Mouse (Mus musculus): Measurements from ENCODE around the gene Ebp. TPM values are rescaled to one million over a fixed set of nuclear protein-coding genes. Genes with fewer than 3 reads are reported as not detected.
A peak's percentile ranks its signal among the peaks of the same experiment; 100 is the strongest.

The Ebp gene
- total RNA-seq, 2 experiments from 2014 or later = 19.9 to 25.5 TPM

DNA sequence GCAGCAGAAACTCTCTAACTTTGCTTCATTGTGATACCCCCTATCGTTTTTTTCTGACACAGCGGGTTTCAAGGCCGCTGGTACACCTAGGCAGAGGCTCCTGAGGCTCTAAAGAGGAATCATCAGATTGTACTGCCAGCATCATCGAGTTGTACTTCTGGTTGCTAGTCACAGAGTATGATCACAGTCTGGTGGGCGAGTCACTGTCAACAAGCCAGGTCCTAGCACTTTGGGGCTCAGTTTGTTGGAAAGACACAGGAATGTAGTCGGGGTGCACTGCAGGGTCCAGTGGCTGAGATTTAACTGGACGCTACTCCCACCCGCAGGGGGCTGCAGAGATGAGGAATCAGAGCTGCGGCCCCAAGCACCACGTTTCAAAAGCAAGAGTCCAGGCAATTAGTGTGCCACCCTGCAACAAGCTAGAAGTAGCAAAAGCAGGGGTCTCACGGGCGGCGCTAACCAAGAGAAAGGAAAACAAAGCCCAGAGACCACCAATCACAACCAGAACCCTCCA, 1.1 kb downstream of the Ebp start:
- no peak for DNase-seq

DNA sequence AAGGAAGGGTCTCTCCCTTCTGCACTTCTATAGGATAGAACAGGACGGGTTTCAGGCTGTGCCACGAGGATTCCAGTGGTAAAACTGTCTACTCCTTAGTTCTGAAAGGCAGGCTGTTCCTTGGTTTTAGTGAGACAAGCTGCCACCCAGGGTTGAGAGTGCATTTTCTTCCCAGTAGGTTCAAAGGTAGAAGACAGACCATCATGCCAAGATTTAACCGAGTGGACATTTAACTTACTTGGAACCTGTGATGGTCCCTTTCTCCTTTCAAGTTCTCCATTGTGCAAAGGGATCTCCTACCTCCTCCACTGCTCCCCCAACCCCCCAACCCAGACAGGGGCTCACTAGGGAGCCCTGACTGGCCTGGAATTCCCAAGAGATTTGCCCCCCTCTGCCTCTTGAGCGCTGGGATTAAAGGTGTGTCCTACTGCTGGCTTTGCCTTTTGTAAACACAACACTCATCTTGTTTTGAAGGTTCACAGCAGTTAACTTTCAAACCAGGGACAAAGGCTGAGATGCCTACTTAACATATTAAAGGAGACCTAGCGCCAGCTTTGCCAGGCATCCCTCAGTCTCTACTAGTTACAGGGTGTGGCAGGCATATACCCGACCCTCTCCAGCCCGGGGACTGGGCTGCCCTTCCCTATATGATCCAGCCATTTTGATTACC, 10.3 kb downstream of the Ebp start:
- intact Hi-C loops (cut with DNase I) = no loop called here
- no peak for DNase-seq

More for the DNA sequence above, 1.1 kb downstream of the Ebp start:
- intact Hi-C loops (cut with DNase I) = no loop called here

DNA sequence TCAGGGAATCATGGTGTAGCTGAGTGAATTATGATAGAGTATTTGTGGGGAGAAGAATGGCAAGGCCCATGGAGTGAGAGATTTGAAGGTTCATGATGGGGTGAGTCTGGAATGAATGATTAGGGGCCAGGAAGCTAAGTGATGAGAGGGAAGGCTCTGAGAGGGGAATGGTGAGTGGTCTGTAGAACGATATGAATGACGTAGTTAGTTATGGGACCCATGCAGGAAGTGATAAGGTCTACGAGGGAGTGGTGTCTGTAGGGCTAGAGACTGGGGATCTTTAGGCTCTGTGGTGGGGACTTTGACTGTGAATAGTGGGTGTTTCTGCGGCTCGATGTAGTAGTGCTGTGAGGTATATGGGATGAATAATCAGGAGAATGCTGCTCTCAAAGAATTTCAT, 13.7 kb downstream of the Ebp start:
- DNase-seq = no peak
- intact Hi-C loops (cut with DNase I) = no loop called here

DNA sequence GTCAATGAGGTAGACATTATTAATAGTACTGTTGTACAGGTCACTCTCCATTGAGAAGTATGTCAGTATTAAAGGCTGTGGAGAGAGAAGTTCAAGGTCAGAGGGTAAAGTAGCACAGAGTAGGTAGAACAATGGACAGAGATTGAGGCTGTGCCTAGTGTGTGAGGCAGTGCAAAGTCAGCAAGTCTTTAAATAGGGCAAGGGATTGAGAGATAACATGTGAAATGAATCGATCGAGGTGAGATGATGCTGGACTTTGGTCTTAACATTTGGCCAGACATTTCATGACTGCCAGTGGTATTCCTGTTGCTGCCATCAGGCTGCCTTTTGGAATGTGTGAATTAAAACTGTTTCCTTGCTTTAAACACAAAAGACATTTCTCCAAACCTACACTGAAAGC, 14.4 kb downstream of the Ebp start:
- DNase-seq = no peak
- intact Hi-C loops (cut with DNase I) = no loop called here

DNA sequence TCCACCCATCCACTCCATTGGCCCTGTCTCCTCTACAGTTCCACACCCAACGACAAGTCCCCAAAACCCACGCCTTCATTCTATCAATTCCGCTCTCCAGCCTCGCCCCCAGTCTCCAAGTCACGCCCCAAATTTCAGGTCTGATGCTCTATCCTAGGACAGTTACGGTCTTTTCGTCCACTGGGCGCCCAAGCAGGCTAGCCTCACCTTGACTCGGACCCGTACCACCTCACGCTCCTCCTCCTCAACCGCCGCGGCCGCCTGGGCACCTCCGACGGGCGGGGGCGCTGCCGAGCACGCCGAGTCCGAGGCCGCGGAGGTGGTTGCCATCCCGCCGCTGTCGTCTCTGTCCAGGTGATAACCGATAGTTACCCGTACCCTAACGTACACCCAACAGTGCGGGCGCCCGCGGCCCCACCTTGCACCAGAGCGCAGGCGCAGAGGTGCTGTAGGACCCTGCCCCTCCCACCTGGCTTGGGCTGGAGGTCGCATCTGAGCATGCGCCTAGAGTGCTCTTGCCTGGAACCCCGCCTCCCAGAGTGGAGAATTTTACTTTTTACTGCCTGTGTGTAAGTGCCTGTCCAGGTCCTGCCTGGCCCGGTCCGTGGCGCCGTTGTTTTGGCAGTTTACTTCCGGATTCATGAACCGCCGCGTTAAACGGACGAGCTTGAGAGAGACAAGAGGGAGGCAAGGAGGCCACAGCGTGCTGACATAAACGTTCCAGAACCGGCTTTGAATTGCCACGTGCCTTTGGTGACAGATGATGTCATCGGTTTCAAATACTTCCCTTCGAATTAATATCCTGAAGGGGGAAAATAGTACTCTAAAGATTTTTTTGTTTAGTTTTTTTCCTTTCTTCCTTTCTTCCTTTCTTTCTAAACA, 17.6 kb downstream of the Ebp start, which contains the start of gene Tbc1d25:
Gene Tbc1d25, minus strand, starts transcription at position 678 of the 882 bp plus-strand sequence.
- DNase-seq = peak; percentile 87
- intact Hi-C loops (cut with DNase I) = no loop called here

DNA sequence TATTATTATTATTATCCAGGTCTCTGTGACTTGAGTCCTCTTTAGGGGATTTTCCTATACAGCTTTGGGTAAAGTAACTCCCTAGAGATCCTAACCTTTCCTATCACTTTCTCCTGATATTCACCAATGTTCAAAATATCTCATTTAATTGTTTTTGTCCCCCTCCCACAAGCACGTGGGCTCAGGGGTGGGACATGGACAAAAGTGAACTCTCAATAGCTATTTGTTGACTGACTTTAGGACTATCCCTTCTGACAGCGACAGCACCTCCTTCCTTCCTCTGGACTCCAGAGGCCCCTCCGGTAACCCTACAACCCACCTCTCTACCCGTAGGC, 18.2 kb downstream of the Ebp start:
- no peak for DNase-seq
- intact Hi-C loops (cut with DNase I) = no loop called here

DNA sequence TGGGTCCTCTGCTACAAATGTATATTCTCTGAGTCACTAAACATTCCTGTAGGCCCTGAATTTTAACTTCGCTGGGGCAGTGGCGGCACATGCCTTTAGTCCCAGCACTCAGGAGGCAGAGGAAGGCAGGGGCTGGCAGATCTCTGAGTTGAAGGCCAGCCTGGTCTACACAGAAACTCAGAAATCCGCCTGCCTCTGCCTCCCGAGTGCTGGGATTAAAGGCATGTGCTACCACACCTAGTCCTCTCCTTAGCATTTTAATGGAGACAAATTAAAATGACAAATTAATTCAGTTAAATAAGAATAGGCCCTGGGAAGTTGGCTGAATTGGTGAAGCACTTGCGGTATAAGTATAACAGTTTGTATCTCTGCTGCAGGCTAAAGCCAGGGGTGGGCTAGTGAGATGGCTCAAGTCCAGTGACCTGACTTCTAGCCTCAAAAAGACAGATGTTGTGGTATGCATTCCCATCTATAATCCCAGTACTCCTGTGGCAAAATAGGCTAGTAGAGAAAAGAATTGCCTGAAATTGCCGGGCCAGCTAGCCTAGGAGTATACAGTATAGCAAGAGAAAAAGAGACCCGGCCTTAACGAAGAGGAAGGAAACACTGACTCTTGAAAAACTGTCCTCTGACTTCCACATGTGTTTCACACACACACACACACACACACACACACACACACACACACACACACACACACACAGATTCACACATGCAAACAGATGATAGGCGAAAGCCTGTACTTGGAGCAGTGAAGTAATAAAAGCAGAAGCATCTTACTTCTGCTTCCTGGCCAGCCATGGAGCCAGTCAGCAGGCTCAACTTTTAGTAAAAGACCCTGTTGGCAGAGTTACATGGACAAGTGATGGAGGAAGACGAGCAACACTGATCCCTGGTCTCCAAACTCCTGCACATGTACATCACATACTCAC, 25.3 kb downstream of the Ebp start:
- DNase-seq = no peak
- intact Hi-C loops (cut with DNase I) = no loop called here

DNA sequence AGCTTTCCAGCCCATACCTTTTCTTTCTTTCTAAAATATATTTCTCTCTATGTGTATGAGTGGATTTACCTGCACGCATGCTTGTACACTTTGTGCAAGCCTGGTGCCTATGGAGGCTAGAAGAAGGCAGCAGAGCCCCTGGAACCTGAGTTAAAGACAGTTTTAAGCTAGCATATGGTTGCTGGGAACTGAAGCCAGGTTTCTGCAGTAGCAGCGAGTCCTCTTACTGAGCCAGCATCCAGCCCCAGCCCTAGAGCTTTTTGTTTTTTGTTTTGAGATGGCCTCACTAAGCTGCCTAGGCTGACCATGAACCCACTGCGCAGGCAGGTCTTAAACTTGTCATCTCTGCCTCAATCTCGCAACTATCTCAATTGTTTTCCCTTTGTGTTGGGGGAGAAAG, 28.8 kb downstream of the Ebp start:
- no peak for DNase-seq
- intact Hi-C loops (cut with DNase I) = no loop called here

DNA sequence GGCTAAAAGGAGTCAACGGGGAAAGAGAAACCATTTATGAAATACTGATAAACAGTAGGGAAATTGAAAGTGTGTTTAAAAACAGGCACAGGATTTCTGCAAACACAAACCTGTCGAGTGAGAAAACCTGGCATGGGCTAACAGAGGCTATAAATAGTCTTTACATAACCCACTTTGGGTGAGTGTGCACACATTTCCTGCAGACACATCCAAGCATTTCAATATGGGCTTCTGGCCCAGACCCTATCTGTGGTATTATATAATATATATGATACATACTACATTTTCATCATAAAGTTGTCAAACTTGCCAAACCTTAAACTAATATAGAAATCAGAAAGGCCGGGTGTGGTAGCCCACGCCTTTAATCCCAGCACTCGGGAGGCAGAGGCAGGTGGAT, 30.2 kb downstream of the Ebp start:
- intact Hi-C loops (cut with DNase I) = no loop called here
- DNase-seq = no peak

DNA sequence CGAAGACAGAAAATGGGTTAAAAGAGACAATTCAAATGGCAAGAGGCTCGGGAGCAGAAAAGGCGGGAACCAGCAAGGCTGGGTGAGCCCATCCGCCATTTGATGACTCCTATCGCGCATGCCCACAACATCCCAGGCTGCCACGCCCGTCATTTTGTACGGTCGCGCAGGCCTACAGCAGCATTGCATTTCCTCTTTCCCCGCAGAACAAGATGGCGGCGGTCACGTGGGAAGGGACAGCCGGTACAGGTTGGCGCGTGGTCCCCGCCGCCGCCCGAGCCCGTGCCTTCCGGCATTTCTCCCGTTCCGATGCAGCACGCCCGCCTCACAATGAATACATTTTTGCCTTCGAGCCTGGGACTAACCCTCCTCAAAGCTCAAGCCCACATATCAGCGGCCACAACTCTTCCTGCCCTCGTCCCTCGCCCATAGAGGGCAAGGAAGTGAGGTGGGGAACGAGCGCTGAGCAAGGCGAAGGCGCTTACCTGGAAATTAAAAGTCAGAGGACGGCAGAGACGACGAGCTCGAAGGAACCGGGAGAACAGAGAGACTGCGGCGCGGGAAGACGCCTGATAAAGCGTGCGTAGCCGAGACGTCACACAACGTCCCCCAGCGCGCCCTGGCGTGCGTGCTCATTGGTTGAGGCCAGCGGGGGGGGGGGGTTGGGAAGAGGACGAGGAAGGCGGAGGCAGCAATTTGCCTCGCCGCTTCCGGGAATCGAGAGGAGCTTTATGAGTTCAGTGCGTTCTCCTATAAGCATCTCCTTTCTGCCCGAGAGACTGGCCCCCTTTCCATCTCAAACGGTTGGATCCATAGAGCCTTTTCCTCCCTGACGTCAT, 47.9 kb downstream of the Ebp start, which contains the start of gene Rbm3:
Gene Rbm3, minus strand, starts transcription at position 728 of the 839 bp plus-strand sequence.
- DNase-seq = peak; percentile 88
- intact Hi-C loops (cut with DNase I) = no loop called here

DNA sequence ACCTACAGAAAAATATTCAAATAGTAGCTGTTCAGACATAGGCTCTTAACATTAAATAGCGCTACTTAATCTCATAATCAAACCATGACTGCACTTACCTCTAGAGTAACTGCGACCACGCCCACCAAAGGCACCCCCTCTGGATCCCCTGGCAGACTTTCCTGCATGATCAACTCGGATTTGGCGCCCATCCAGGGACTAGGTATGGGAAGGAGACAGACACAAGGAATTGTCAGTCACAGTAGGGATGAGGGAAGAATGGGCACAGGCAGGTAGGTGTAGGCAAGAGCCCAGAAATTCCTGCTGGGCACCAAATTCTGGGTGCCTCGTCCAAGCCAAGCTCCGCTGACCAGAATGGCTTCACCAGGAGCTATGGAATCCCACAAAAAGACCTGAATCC, 49.6 kb downstream of the Ebp start:
- intact Hi-C loops (cut with DNase I) = no loop called here
- peak; percentile 27 for DNase-seq

DNA sequence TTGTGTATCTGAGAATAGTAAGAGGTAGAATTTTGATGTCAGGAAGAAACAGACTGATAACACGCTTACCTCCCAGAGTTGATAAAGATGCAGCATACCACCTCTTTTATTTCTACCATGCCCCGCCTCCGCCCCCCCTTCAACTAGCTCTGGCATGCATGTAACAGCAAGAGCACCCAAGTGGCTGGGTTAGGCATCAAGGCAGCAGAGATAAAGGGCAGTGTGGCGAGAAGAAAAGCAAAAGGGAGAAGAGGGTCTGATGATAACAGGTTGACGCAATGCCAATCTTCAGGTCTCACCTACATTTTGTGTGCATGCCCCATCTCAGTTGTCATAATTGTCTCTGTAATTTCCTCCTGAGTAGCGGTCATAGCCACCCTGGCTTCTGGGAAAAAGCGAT, 50.4 kb downstream of the Ebp start:
- DNase-seq = no peak
- intact Hi-C loops (cut with DNase I) = no loop called here

DNA sequence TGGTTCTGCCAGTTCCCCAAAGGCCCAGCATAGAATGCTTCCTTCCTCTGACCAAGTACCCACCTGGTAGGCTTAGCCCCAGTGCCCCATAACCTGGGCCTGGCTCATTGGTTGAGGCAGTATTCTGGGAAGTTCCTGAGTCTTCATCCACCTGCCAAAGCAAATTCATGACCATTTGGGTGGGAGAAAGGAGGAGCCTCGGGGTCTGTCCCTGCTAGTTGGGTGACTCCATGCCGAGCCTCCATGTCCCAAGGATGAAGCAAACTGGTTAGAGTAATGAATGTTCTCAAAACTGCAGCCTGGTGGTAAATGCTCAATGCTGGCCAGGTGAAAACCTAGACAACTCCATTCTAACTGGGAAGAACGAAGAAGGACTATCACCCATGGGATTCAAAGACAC, 52.3 kb downstream of the Ebp start:
- DNase-seq = no peak
- intact Hi-C loops (cut with DNase I) = no loop called here

DNA sequence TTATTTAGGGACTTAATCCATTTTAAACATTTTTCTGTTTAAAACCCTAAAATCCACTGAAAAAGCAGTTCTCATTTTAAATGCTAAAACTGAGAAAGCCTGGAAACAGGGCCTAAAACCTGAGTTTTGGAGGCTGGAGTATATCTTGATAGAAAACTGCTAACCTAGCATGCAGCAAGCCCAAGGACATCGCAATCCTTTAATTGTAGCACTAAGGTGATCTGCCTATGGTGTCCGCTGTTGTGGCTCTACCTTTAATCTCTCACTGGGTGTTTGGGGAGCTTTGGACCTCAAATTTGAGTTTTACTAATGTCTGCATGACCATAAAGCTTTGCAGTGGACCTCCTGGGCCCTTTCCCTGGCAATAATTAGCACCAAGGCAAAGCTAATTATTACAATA, 52.9 kb downstream of the Ebp start:
- DNase-seq = no peak
- intact Hi-C loops (cut with DNase I) = no loop called here

DNA sequence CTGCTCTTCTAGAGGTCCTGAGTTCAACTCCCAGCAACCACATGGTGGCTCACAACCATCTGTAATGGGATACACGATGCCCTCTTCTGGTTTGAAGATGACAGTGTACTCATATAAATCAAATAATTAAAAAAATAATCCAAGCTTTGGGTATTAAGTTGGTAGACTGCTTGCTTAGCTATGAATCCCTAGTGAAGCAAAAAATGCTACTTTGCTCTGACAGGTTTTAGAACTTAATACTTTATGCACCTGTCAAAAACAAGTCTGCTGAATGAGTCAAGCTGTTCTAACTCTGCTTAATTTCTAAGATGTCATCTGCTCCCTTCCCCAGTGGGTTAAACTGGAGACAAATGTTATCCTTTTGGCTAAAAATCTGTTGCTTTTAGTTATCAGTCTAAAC, 53.8 kb downstream of the Ebp start:
- no peak for DNase-seq
- intact Hi-C loops (cut with DNase I) = no loop called here

DNA sequence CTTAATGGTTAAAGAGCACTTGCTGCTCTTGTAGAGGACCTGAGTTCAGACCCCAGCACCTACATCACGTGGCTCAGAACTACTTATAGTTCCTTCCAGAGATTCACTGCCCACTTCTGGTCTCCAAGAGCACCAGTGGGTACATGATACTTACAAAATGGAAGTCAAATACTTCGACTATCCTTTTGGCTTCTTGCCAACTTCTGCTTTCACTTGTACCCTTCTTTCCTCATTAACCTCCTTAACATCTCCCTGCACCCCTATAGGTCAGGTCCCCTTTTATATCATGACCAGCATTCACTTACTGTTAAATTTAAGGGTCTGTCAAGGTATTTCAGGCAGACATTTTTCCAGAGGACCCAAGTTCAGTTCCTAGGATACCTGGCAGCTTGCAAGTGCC, 57.4 kb downstream of the Ebp start:
- DNase-seq = no peak
- intact Hi-C loops (cut with DNase I) = no loop called here
